Mouse (Mus musculus): Measurements from ENCODE around the gene Qtrt1. TPM values are rescaled to one million over a fixed set of nuclear protein-coding genes. Genes with fewer than 3 reads are reported as not detected.

Gene Qtrt1
- polyA plus RNA-seq, 1 experiment from 2014 or later: 57.0 TPM

Other genes starting within 250 kb of the Qtrt1 start
- gene Pde4a, start 246.1 kb upstream of the Qtrt1 start, polyA plus RNA-seq (2015; fragmentation: Nextera tagmentation; extraction: Ambion mirVana): 6.0 and 6.8 TPM in 2 replicates
- 55.8 and 59.8 TPM in 2 replicates for gene Keap1, start 172.5 kb upstream of the Qtrt1 start, polyA plus RNA-seq (2015; fragmentation: Nextera tagmentation; extraction: Ambion mirVana)
- not detected in 2 replicates for gene S1pr5, start 163.4 kb upstream of the Qtrt1 start, polyA plus RNA-seq (2015; fragmentation: Nextera tagmentation; extraction: Ambion mirVana)
- 50.0 and 55.1 TPM in 2 replicates for gene Atg4d, start 146.5 kb upstream of the Qtrt1 start, polyA plus RNA-seq (2015; fragmentation: Nextera tagmentation; extraction: Ambion mirVana)
- gene Kri1, start 123.9 kb upstream of the Qtrt1 start, polyA plus RNA-seq (2015; fragmentation: Nextera tagmentation; extraction: Ambion mirVana): 11.1 and 15.4 TPM in 2 replicates
- gene Cdkn2d, start 120.4 kb upstream of the Qtrt1 start, polyA plus RNA-seq (2015; fragmentation: Nextera tagmentation; extraction: Ambion mirVana): 38.4 and 42.1 TPM in 2 replicates
- 106 and 115 TPM in 2 replicates for gene Ap1m2, start 99.5 kb upstream of the Qtrt1 start, polyA plus RNA-seq (2015; fragmentation: Nextera tagmentation; extraction: Ambion mirVana)
- 48.1 and 52.0 TPM in 2 replicates for gene Slc44a2, start 91.1 kb upstream of the Qtrt1 start, polyA plus RNA-seq (2015; fragmentation: Nextera tagmentation; extraction: Ambion mirVana)
- 143 and 150 TPM in 2 replicates for gene Ilf3, start 44.0 kb upstream of the Qtrt1 start, polyA plus RNA-seq (2015; fragmentation: Nextera tagmentation; extraction: Ambion mirVana)
- 70.6 and 75.7 TPM in 2 replicates for gene Dnm2, start 13.1 kb downstream of the Qtrt1 start, polyA plus RNA-seq (2015; fragmentation: Nextera tagmentation; extraction: Ambion mirVana)
- 77.7 and 84.5 TPM in 2 replicates for gene Tmed1, start 98.4 kb downstream of the Qtrt1 start, polyA plus RNA-seq (2015; fragmentation: Nextera tagmentation; extraction: Ambion mirVana)
- 2.5 and 3.0 TPM in 2 replicates for gene AB124611, start 114.3 kb downstream of the Qtrt1 start, polyA plus RNA-seq (2015; fragmentation: Nextera tagmentation; extraction: Ambion mirVana)
- 41.4 and 42.2 TPM in 2 replicates for gene Carm1, start 135.1 kb downstream of the Qtrt1 start, polyA plus RNA-seq (2015; fragmentation: Nextera tagmentation; extraction: Ambion mirVana)
- 27.3 and 29.3 TPM in 2 replicates for gene Timm29, start 180.9 kb downstream of the Qtrt1 start, polyA plus RNA-seq (2015; fragmentation: Nextera tagmentation; extraction: Ambion mirVana)
- gene Yipf2, start 181.0 kb downstream of the Qtrt1 start, polyA plus RNA-seq (2015; fragmentation: Nextera tagmentation; extraction: Ambion mirVana): 25.2 and 34.3 TPM in 2 replicates
- gene Smarca4, start 204.3 kb downstream of the Qtrt1 start, polyA plus RNA-seq (2015; fragmentation: Nextera tagmentation; extraction: Ambion mirVana): 67.0 and 68.6 TPM in 2 replicates